ENCODE assay signal across 9 mouse cellular contexts in the genomic region with DNA sequence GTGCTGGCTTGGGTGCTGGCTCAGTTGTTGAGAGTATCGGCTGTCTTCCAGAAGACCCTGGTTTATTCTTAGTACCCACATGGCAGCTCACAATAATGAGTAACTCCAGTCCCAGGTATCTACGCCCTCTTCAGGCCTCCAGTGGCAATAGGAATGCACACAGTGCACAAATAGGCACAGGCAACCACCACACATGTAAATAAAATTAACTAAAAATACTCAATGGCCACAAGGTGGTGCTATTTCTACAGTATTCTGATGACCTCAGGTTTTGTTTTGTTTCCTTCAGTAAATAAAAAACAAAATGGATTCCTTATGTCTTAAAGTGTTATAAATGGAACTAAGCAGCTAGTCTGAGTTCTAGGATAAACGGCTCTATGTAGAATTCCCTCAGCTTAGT. TPM values are rescaled to one million over a fixed set of nuclear protein-coding genes. Genes with fewer than 3 reads are reported as not detected.
A peak's percentile ranks its signal among the peaks of the same experiment; 100 is the strongest.
DNase-seq lines count a peak whose midpoint lies in the region; ATAC-seq lines count a peak whose summit lies in the region.
"Had no signal": no experiment of that assay in that cellular context is flagged by ENCODE, and none has a peak within 500 bp of the region (broad histone marks: within the 10 kb centered on the region; RNA-seq: fewer than 3 reads in every experiment).

No protein-coding gene starts in this region.

- no peak overlapping the region for H3K27ac ChIP-seq in hindbrain, embryonic 11.5 days (ENCODE audit: low read depth, low read length)
- H3K27ac ChIP-seq in hindbrain, embryonic 12.5 days, result no peak overlapping the region
- H3K27ac ChIP-seq: macrophage had no signal

- no peaks in the 10 kb centered on the region for H3K9me3 ChIP-seq in hindbrain, embryonic 11.5 days (ENCODE audit: control insufficient read depth, low read length)
- H3K9me3 ChIP-seq in hindbrain, embryonic 12.5 days (replicated peaks), result no peaks in the 10 kb centered on the region

- peak; percentile 78 for DNase-seq in hindbrain, embryonic 11.5 days (ENCODE audit: low spot score)
- DNase-seq in A20 (ENCODE audit: low read depth, low spot score) (peak; percentile 55), MN1 (ENCODE audit: low spot score) (peak; percentile 82)
- DNase-seq in retina, adult 2 months (ENCODE audit: low read depth, low spot score), result peak; percentile 33
- no peak for DNase-seq in left cerebral cortex, postnatal 4 days
- no peak for DNase-seq in left cerebral cortex, adult 8-10 months (ENCODE audit: low spot score in 2 of 2)

- H3K4me3 ChIP-seq in hindbrain, embryonic 11.5 days (ENCODE audit: low read depth, low read length), result no peak overlapping the region
- H3K4me3 ChIP-seq in hindbrain, embryonic 12.5 days, result no peak overlapping the region

- H3K4me2 ChIP-seq in hindbrain, embryonic 11.5 days (replicated peaks; ENCODE audit: low read depth, low read length), result no peak overlapping the region
- no peak overlapping the region for H3K4me2 ChIP-seq in hindbrain, embryonic 12.5 days (replicated peaks)

- intact Hi-C loops in left cerebral cortex, postnatal 4 days (cut with DNase I), result loop anchor here (10.0 kb wide), 2 partner anchors 95 to 235 kb away; partner anchors contain the start of gene Scamp3

- no peaks in the 10 kb centered on the region for H3K27me3 ChIP-seq in hindbrain, embryonic 11.5 days (ENCODE audit: control insufficient read depth, insufficient read depth, low read length)
- H3K27me3 ChIP-seq in hindbrain, embryonic 12.5 days, result no peaks in the 10 kb centered on the region

- 0 out of 2 replicates have a peak, but pooled peaks cover 4% of the 10 kb centered on the region for H3K36me3 ChIP-seq in hindbrain, embryonic 11.5 days (ENCODE audit: control insufficient read depth, insufficient read depth, low read length)
- H3K36me3 ChIP-seq in hindbrain, embryonic 12.5 days, result peaks cover 53% of the 10 kb centered on the region

- H3K9ac ChIP-seq in hindbrain, embryonic 11.5 days (ENCODE audit: low read depth, low read length), result no peak overlapping the region
- H3K9ac ChIP-seq in hindbrain, embryonic 12.5 days, result no peak overlapping the region

- no peak for ATAC-seq in hindbrain, embryonic 11.5 days (ENCODE audit: low FRiP score)
- ATAC-seq in hindbrain, embryonic 12.5 days (ENCODE audit: low FRiP score), result no peak
- ATAC-seq in erythroid progenitor cell, adult 5-6 weeks (replicated peaks; ENCODE audit: low FRiP score, poor library complexity, severe bottlenecking), result peak; percentile 68; the same call in 1 of the 2 replicates

- H3K4me1 ChIP-seq in hindbrain, embryonic 11.5 days (replicated peaks; ENCODE audit: control insufficient read depth, insufficient read depth, low read length), result no peaks in the 10 kb centered on the region
- H3K4me1 ChIP-seq in hindbrain, embryonic 12.5 days, result no peaks in the 10 kb centered on the region

- WGBS in hindbrain, embryonic 11.5 days, result 75% methylated on average over 3 of the region's 3 CpGs
- 84% methylated on average over 3 of the region's 3 CpGs for WGBS in hindbrain, embryonic 12.5 days

RNA-seq across cellular contexts. Expression of gene Ash1l, which starts 10.7 kb away (rescaled TPM):
- 15.5 and 22.9 TPM in 2 replicates for polyA plus RNA-seq in hindbrain, embryonic 11.5 days (2014; fragmentation: Nextera tagmentation; extraction: Ambion mirVana)
- 22.0 and 22.5 TPM in 2 replicates for polyA plus RNA-seq in hindbrain, embryonic 12.5 days (2016; fragmentation: Nextera tagmentation; extraction: Ambion mirVana)
- 71.7 and 82.9 TPM in 2 replicates for total RNA-seq in erythroid progenitor cell, adult 5-6 weeks (2015; ENCODE audit: low replicate concordance)
- total RNA-seq in erythroid progenitor cell, adult 5-6 weeks (2017; ENCODE audit: low replicate concordance), result 69.7 and 70.7 TPM in 2 replicates
- total RNA-seq in left cerebral cortex, postnatal 4 days (2021), result 10 to 100 TPM; 65.7 to 66.2 TPM
- total RNA-seq in left cerebral cortex, adult 8-10 months (2022), result 100 to 1,000 TPM in 1 of 4 experiments, 10 to 100 TPM in 3; 85.3 to 102 (median 91.4) TPM

RNA-seq across cellular contexts. Expression of gene Dap3, which starts 11.2 kb away (rescaled TPM):
- polyA plus RNA-seq in hindbrain, embryonic 11.5 days (2014; fragmentation: Nextera tagmentation; extraction: Ambion mirVana), result 145 and 167 TPM in 2 replicates
- 144 and 145 TPM in 2 replicates for polyA plus RNA-seq in hindbrain, embryonic 12.5 days (2016; fragmentation: Nextera tagmentation; extraction: Ambion mirVana)
- 63.8 and 81.7 TPM in 2 replicates for total RNA-seq in erythroid progenitor cell, adult 5-6 weeks (2015; ENCODE audit: low replicate concordance)
- 18.3 and 46.8 TPM in 2 replicates for total RNA-seq in erythroid progenitor cell, adult 5-6 weeks (2017; ENCODE audit: low replicate concordance)
- total RNA-seq in left cerebral cortex, postnatal 4 days (2021), result 100 to 1,000 TPM in 1 of 2 experiments, 10 to 100 TPM in 1; 95.8 to 108 TPM
- total RNA-seq in left cerebral cortex, adult 8-10 months (2022), result 100 to 1,000 TPM in 2 of 4 experiments, 10 to 100 TPM in 2; 87.3 to 110 (median 103) TPM

RNA-seq across cellular contexts. Expression of gene Msto1, which starts 25.9 kb away (rescaled TPM):
- 47.4 and 49.8 TPM in 2 replicates for polyA plus RNA-seq in hindbrain, embryonic 11.5 days (2014; fragmentation: Nextera tagmentation; extraction: Ambion mirVana)
- 40.8 and 42.0 TPM in 2 replicates for polyA plus RNA-seq in hindbrain, embryonic 12.5 days (2016; fragmentation: Nextera tagmentation; extraction: Ambion mirVana)
- total RNA-seq in erythroid progenitor cell, adult 5-6 weeks (2015; ENCODE audit: low replicate concordance), result 1.4 TPM in 1 of 2 replicates, not detected in the other
- 1.8 and 3.9 TPM in 2 replicates for total RNA-seq in erythroid progenitor cell, adult 5-6 weeks (2017; ENCODE audit: low replicate concordance)
- 10 to 100 TPM; 31.3 to 33.1 TPM for total RNA-seq in left cerebral cortex, postnatal 4 days (2021)
- 10 to 100 TPM; 21.4 to 25.6 (median 23.9) TPM for total RNA-seq in left cerebral cortex, adult 8-10 months (2022)

Comparison
In these comparisons a context has a peak if more than half of its experiments do, and no peak if none do; other contexts are left out.
1. DNase-seq: peak in hindbrain, embryonic 11.5 days (single experiment), A20 (single experiment), MN1 (single experiment) and retina, adult 2 months (single experiment); none in left cerebral cortex, postnatal 4 days (single experiment) and left cerebral cortex, adult 8-10 months (0 of 2).
2. RNA of gene Msto1, which starts 25.9 kb away (total RNA-seq): 31.3 to 33.1 TPM in left cerebral cortex, postnatal 4 days and 21.4 to 25.6 TPM in left cerebral cortex, adult 8-10 months; 1.4 to 3.9 TPM in erythroid progenitor cell, adult 5-6 weeks; every median in the first group is over 4 times any median in the second.